Mouse (Mus musculus) spleen, adult 18-20 months (tissue): ENCODE results near the gene Zfp626.
A peak's percentile ranks its signal among the peaks of the same experiment; 100 is the strongest.
"Not testable (repeated sequence)": the region's sequence is repeated elsewhere in the genome, so short reads cannot be mapped to it uniquely, and the experiment has no call there.

Experiments
- DNase-seq, 2 experiments: peaks; one replicate each; pipeline ENCODE4 v3.0.0; 2022; ENCODE audit warnings: mixed read lengths in 2 of 2

The Zfp626 gene

DNA sequence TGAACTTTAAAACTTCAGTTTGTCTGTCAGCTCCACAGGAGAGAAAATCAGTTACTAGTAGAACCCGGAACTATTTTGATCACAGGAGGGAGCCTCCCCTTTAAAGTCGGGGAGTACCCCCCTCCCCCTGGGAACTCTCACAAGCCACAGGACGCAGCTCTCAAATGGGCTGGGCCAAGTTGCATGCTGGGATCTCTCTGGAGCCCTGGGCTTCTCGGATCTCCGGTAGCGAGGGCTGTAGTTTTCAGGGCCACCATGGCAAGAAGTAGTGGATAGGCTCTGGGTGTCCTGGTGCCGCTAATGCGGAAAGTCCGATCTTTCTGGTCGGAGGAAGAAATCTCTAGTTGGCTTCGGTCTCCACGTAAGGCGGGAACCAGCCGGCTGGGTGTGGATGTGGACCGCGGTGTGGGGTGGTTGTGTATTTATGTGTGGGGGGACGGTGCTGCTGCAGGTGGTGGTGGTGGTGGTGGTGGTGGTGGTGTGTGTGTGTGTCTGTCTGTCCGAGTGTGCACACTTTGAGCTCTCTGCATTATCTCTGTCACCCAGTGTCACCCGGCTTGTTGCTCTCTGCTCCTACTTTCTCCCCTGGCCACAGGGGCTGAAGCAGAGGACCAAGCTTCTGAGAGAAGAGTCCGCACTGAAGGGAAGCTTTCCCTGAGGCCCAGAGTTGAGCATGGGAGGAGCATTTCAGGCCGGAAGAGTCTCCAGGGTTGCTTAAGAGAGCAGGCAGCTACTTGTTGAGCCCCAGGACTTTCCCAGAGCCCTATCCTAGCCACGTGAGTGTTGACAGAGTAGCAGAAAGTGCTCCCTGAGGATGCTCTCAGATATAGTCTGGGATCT lies 53.6 kb downstream of the Zfp626 start:
- DNase-seq, result peak; percentile 63 to 69

- DNase-seq, result not testable (repeated sequence)
Measured at GRCm38 (mm10) chr7:27862578-27862977, 55.6 kb downstream of the Zfp626 start.
